Mouse (Mus musculus) midbrain, embryonic 10.5 days (tissue): Measurements from ENCODE around the gene Syngr1. TPM values are rescaled to one million over a fixed set of nuclear protein-coding genes. Genes with fewer than 3 reads are reported as not detected.

Experiments
- DNase-seq: peaks from one replicate; pipeline ENCODE4 v3.0.0-alpha.2; 2017; ENCODE audit warnings: low spot score
- H3K27ac ChIP-seq: fragments of 300-500 bp; sonication (generic); replicated peaks from 2 replicates; pipeline ENCODE4 v1.5.1; 2016; ENCODE audit warnings: mild to moderate bottlenecking
- H3K27me3 ChIP-seq: fragments of 300-500 bp; sonication (generic); 2 replicates; pipeline ENCODE4 v1.6.1; 2016; ENCODE audit warnings: low read depth, mild to moderate bottlenecking; ENCODE audit not compliant: poor library complexity, severe bottlenecking
- H3K36me3 ChIP-seq: fragments of 300-500 bp; sonication (generic); 2 replicates; pipeline ENCODE4 v1.6.1; 2016; ENCODE audit warnings: mild to moderate bottlenecking, moderate library complexity
- H3K4me1 ChIP-seq: fragments of 300-500 bp; sonication (generic); 2 replicates; pipeline ENCODE4 v1.6.1; 2016
- H3K4me3 ChIP-seq: fragments of 300-500 bp; sonication (generic); 2 replicates; pipeline ENCODE4 v1.5.1; 2016; ENCODE audit warnings: mild to moderate bottlenecking, moderate library complexity
- H3K9me3 ChIP-seq: fragments of 300-500 bp; sonication (generic); replicated peaks from 2 replicates; pipeline ENCODE4 v1.6.1; 2016; ENCODE audit warnings: mild to moderate bottlenecking
- WGBS: fragments of 180-500 bp; shearing (Covaris S2); methylation state at CpG from one replicate; pipeline ENCODE4 v1.1.7; 2016; 5-methylcytosine and 5-hydroxymethylcytosine counted together
- microRNA-seq: library from miRNA; unstranded; fragments of <30 nt; microRNA quantifications from one replicate; pipeline ENCODE4, GENCODE M21; 2017
- polyA plus RNA-seq: library from polyadenylated mRNA; unstranded; fragments of >200 nt; fragmentation: Nextera tagmentation; extraction: Ambion mirVana; gene quantifications from 2 replicates; pipeline ENCODE4 v1.2.1, GENCODE M21; 2016

Syngr1 gene
- polyA plus RNA-seq, 1 experiment from 2014 or later, result 7.7 TPM

- Histone ChIP-seq H3K27me3 (no peaks in the 10 kb centered on the region), H3K4me3 (no peak overlapping the region), H3K27ac (no peak overlapping the region; the same call in 1 of the 2 replicates), H3K4me1 (peaks cover 25% of the 10 kb centered on the region), H3K36me3 (peaks cover 60% of the 10 kb centered on the region), H3K9me3 (no peaks in the 10 kb centered on the region)
- DNase-seq, result no peak
- 86% methylated on average over 4 of the region's 4 CpGs for WGBS
These were observed 71.3 kb downstream of the Syngr1 start for GRCm38 (mm10) chr15:80162401-80162964.

- DNase-seq, result no peak
- peaks cover 21% of the 10 kb centered on the region for H3K4me1 ChIP-seq
- no peaks in the 10 kb centered on the region for H3K27me3 ChIP-seq
- WGBS, result 88% methylated on average over 11 of the region's 11 CpGs
- H3K36me3 ChIP-seq, result peaks cover 52% of the 10 kb centered on the region
- no peak overlapping the region for H3K4me3 ChIP-seq
- no peak overlapping the region for H3K27ac ChIP-seq
- no peaks in the 10 kb centered on the region for H3K9me3 ChIP-seq
These were observed 72.1 kb downstream of the Syngr1 start for GRCm38 (mm10) chr15:80163274-80163673.

- Histone ChIP-seq H3K4me1 (peaks cover 17% of the 10 kb centered on the region), H3K36me3 (peaks cover 48% of the 10 kb centered on the region), H3K27me3 (no peaks in the 10 kb centered on the region), H3K4me3 (no peak overlapping the region), H3K27ac (no peak overlapping the region), H3K9me3 (no peaks in the 10 kb centered on the region)
- whole genome bisulfite sequencing, result 91% methylated on average over 4 of the region's 4 CpGs
- no peak for DNase-seq
These were observed 72.6 kb downstream of the Syngr1 start for GRCm38 (mm10) chr15:80163716-80164115.

GRCm38 (mm10) chr15:80165396-80165795, 74.3 kb downstream of the Syngr1 start:
- peaks cover 31% of the 10 kb centered on the region for H3K36me3 ChIP-seq
- H3K27me3 ChIP-seq, result peaks cover 6% of the 10 kb centered on the region; the same call in 1 of the 2 replicates
- no peaks in the 10 kb centered on the region for H3K9me3 ChIP-seq
- H3K27ac ChIP-seq, result no peak overlapping the region
- H3K4me1 ChIP-seq, result peaks cover 9% of the 10 kb centered on the region; the same call in 1 of the 2 replicates
- no peak for DNase-seq
- H3K4me3 ChIP-seq, result no peak overlapping the region
- WGBS, result 66% methylated on average over 5 of the region's 5 CpGs

Small RNA genes lying within 50 kb of the gene (microRNA-seq; reads per million reads assigned to microRNA genes)
- gene Snord43, result 40.7 reads per million, percentile 39 among the genes with 10 or more reads in this experiment

Other genes with a start within 250 kb of the Syngr1 start
- 6.2 and 8.5 TPM in 2 replicates for gene Apobec3, start 199.7 kb upstream of the Syngr1 start, polyA plus RNA-seq
- 2.9 and 3.5 TPM in 2 replicates for gene Cbx7, start 120.2 kb upstream of the Syngr1 start, polyA plus RNA-seq
- gene Pdgfb, start 76.4 kb upstream of the Syngr1 start, polyA plus RNA-seq, result 1.4 and 1.7 TPM in 2 replicates
- gene Rpl3, start 534 bp downstream of the Syngr1 start, polyA plus RNA-seq, result 866 and 996 TPM in 2 replicates
- 40.0 and 48.9 TPM in 2 replicates for gene Tab1, start 41.8 kb downstream of the Syngr1 start, polyA plus RNA-seq
- gene Mgat3, start 82.4 kb downstream of the Syngr1 start, polyA plus RNA-seq, result 5.9 and 7.8 TPM in 2 replicates
- 39.7 and 45.1 TPM in 2 replicates for gene Mief1, start 142.7 kb downstream of the Syngr1 start, polyA plus RNA-seq
- gene AC140267.1, start 144.5 kb downstream of the Syngr1 start, polyA plus RNA-seq, result 5.0 and 6.8 TPM in 2 replicates
- gene Atf4, start 163.8 kb downstream of the Syngr1 start, polyA plus RNA-seq, result 114 and 118 TPM in 2 replicates
- gene Rps19bp1, start 173.0 kb downstream of the Syngr1 start, polyA plus RNA-seq, result 61.7 and 69.7 TPM in 2 replicates
- 0.01 TPM in 1 of 2 replicates, not detected in the other for gene Cacna1i, start 195.9 kb downstream of the Syngr1 start, polyA plus RNA-seq